Mouse (Mus musculus) limb, embryonic 12.5 days (tissue): ENCODE measurements around the gene Smtn. TPM values are rescaled to one million over a fixed set of nuclear protein-coding genes. Genes with fewer than 3 reads are reported as not detected.
A peak's percentile ranks its signal among the peaks of the same experiment; 100 is the strongest.

Experiments used
- ATAC-seq: fragments of 200-750 bp; cut with Nextera tagmentation; 2 replicates; pipeline ENCODE4 v1.8.0; 2017; ENCODE audit warnings: low read depth, moderate TSS enrichment; ENCODE audit not compliant: insufficient number of reproducible peaks, insufficient read depth, low FRiP score, low TSS enrichment
- H3K27ac ChIP-seq: fragments of 300-500 bp; sonication (generic); 2 replicates; pipeline ENCODE4 v1.5.1; 2016; ENCODE audit warnings: mild to moderate bottlenecking, moderate library complexity
- H3K27me3 ChIP-seq: fragments of 300-500 bp; sonication (generic); 2 replicates; pipeline ENCODE4 v1.6.1; 2016; ENCODE audit warnings: mild to moderate bottlenecking, moderate library complexity
- H3K36me3 ChIP-seq: fragments of 300-500 bp; sonication (generic); 2 replicates; pipeline ENCODE4 v1.6.1; 2016; ENCODE audit warnings: mild to moderate bottlenecking, moderate library complexity
- H3K4me1 ChIP-seq: fragments of 300-500 bp; sonication (generic); replicated peaks from 2 replicates; pipeline ENCODE4 v1.6.1; 2016
- H3K4me2 ChIP-seq: fragments of 300-500 bp; sonication (generic); 2 replicates; pipeline ENCODE4 v1.6.1; 2016; ENCODE audit warnings: mild to moderate bottlenecking, moderate library complexity
- H3K4me3 ChIP-seq: fragments of 300-500 bp; sonication (generic); replicated peaks from 2 replicates; pipeline ENCODE4 v1.5.1; 2016; ENCODE audit warnings: mild to moderate bottlenecking
- H3K9ac ChIP-seq: fragments of 300-500 bp; sonication (generic); replicated peaks from 2 replicates; pipeline ENCODE4 v1.6.1; 2016; ENCODE audit warnings: mild to moderate bottlenecking, moderate library complexity
- H3K9me3 ChIP-seq: fragments of 300-500 bp; sonication (generic); 2 replicates; pipeline ENCODE4 v1.6.1; 2016; ENCODE audit warnings: mild to moderate bottlenecking, moderate library complexity
- WGBS: fragments of 180-500 bp; shearing (Covaris S2); methylation state at CpG from one replicate; pipeline ENCODE4 v1.1.7; 2016; 5-methylcytosine and 5-hydroxymethylcytosine counted together
- polyA plus RNA-seq: library from polyadenylated mRNA; unstranded; fragments of >200 nt; fragmentation: Nextera tagmentation; extraction: Ambion mirVana; gene quantifications from 2 replicates; pipeline ENCODE4 v1.2.1, GENCODE M21; 2016

Smtn gene
- polyA plus RNA-seq, 1 experiment from 2014 or later = 46.4 TPM

DNA sequence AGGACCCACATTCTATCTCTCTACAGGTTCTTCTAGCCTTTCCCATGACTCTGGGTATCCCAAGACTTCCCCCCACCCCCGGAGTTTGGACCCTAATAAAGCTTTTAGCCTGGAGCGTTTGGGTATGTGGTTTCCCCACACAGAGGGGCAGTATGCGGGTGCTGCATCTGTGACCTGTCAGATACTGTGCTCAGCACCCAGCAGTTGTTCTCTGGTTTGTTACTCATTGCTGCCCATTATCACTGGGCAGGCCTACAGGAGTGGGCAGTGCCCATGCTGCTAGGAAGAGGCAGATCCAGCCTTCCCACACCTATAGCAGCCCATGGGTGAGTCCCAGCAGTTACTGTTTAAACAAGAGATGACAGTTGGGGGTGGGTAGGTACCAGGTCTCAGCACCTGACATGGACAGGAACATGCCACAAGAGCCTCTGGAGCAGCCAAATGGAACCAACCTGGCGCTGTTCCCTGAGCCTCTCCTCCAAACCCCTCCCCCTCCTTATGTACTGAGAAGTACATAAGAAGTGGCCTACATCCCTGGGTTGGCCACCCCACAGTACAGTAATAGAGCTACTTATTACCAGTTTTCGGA, 3.6 kb downstream of the Smtn start:
- Histone ChIP-seq H3K4me2 (peak overlapping the region; percentile 71), H3K9ac (no peak overlapping the region), H3K9me3 (no peaks in the 10 kb centered on the region), H3K36me3 (peaks cover 25% of the 10 kb centered on the region), H3K4me3 (peak overlapping the region; percentile 44; the same call in 1 of the 2 replicates), H3K27ac (no peak overlapping the region), H3K27me3 (no peaks in the 10 kb centered on the region), H3K4me1 (peaks cover 34% of the 10 kb centered on the region)
- 96% methylated on average over 5 of the region's 5 CpGs for WGBS
- ATAC-seq = no peak

DNA sequence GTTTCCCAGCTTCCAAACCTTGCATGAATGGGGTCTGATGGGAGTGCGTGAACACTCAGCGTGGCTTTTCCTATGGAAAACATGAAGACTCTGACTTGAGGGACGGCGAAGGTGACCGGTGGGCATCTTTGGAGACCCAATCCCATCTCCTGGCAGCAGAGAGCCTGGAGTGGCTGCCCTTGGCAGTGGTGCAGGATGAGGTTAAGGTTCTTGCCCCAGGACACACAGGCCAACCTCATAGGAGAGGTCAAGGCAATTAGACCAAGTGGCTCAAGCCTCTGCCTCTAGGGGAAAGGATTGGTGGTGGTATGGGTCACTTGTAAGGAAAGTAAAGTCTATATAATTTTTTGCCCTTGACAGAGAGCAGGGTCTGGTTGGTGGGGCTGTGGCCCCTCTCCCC, 4.3 kb downstream of the Smtn start:
- Histone ChIP-seq H3K4me2 (peak overlapping the region; percentile 71), H3K9ac (peak overlapping the region; percentile 71), H3K9me3 (no peaks in the 10 kb centered on the region), H3K36me3 (peaks cover 33% of the 10 kb centered on the region), H3K27ac (peak overlapping the region; percentile 94), H3K4me1 (peaks cover 34% of the 10 kb centered on the region), H3K4me3 (peak overlapping the region; percentile 44), H3K27me3 (no peaks in the 10 kb centered on the region)
- no peak for ATAC-seq
- 59% methylated on average over 5 of the region's 5 CpGs for WGBS

DNA sequence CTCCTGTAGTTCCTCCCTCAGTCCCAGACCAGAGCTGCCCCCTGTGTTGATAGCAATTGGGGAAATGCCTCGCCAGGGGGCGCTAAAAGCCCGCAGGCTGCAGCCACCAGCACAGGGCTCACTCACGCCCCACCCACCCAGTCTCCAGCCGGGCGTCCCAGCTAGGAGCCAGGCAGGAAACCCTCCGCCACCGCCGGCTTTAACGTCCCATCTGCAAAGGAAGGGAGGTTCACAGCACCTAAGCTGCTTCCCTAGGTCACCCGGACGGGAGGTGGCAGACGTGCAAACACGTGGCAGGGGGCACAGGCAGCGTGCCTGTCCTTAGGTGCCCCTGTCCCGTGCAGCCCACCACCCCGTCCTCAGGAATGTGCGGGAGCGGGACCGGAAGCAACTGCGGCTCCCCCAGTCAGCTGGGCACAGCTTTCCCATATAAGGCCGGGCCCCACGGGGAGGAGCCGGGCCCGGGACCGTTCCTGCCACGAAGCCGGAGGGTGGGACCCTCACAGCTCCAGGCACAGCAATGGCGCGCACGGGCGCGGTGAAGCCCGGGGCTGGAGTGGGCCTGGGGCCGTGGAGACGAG, 4.9 kb downstream of the Smtn start:
- Histone ChIP-seq H3K9me3 (no peaks in the 10 kb centered on the region), H3K36me3 (peaks cover 39% of the 10 kb centered on the region), H3K4me3 (peak overlapping the region; percentile 44), H3K4me2 (peak overlapping the region; percentile 71), H3K27ac (peak overlapping the region; percentile 94), H3K9ac (peak overlapping the region; percentile 71), H3K27me3 (no peaks in the 10 kb centered on the region), H3K4me1 (peaks cover 34% of the 10 kb centered on the region)
- ATAC-seq = peak; percentile 89
- WGBS = 0% methylated on average over 36 of the region's 36 CpGs

DNA sequence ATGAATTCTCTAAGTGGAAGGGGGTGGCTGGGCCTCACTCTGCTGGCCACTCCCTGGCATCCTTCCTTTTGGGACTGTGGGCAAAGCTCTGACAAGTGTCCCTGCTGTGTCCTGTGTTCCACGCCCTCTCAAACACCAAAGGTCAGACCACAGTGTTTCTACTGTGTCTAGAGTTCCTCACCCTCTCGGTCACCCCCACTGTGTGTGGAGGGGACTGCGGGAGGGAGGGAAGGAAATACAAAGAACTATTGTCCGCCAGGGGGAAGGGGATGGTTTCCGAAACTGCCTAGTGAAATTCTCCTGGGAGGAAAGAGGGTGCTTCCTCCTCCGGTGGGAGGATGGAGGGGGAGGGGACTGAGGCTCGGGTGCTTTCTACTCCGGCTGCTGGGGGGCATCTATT, 5.5 kb downstream of the Smtn start:
- peak overlapping the region; percentile 47; the same call in 1 of the 2 replicates for H3K9ac ChIP-seq
- no peak for ATAC-seq
- peaks cover 34% of the 10 kb centered on the region for H3K4me1 ChIP-seq
- H3K4me3 ChIP-seq = peak overlapping the region; percentile 44
- H3K4me2 ChIP-seq = peak overlapping the region; percentile 71
- peak overlapping the region; percentile 94; the same call in 1 of the 2 replicates for H3K27ac ChIP-seq
- no peaks in the 10 kb centered on the region for H3K27me3 ChIP-seq
- H3K9me3 ChIP-seq = no peaks in the 10 kb centered on the region
- 19% methylated on average over 8 of the region's 8 CpGs for WGBS
- peaks cover 44% of the 10 kb centered on the region for H3K36me3 ChIP-seq

DNA sequence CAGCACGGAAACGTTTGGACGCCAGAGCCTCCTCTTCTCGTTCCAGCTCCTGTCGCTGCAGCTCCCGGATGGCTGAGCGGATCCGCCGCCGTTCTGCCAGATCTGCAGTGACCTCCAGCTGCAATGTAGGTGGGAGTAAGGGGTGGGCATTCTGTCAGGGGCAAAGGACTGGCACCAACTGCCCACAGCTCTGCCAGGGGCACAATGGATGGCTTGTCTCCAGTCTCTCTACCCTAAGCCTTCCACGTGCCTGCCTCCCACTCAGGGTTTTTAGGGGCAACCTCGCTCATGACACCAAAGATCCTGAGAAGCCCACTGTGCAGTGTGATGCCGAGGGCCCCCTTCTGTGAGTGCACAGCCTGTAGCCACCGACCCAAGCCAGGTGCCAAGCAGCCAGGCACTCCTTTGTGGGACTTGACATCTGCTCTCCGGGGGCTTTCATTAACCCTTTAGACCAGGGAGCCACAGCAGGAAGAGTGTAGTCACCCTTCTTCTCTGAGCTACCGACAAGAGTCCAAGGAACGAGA, 6.9 kb downstream of the Smtn start:
- H3K9ac ChIP-seq = no peak overlapping the region

DNA sequence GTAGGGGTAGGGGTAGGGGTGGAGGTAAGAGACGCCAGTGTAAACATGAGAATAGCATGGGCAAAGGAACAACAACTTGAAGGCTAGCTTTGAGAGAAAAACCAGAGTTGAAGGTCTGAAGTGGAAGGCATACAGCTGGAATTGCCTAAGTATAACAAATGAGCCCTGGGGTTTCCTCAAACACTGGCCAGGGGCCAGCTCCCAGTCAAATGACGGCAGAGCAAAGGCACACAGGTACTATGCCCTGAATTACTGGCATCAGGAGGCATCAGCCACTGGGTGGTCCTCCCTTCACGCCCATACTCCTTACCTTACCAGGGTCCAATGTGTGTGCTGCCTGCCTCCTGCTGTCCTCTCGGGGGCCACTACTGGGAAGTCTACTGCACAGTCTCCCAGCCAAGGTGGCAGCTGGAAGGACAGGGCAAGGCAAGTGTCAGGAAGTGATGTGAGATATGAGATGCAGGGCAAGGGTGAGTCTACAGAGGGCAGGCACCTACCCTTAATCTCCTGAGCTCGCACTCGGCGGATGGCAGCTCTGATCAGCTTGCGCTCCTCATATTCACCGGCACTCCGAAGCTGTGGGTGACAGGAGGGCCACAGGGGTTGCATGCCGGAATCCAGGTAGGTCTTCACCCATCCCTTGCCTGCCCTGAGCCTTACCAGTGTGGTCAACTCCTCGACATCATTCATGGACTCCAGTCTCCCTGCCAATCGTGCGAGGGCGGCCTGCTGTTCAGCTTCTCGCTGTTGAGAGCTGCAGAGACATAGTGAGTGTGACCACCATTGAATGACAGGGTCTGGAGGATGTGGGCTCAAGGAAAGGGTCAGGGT, 8.1 kb downstream of the Smtn start:
- 89% methylated on average over 16 of the region's 16 CpGs for WGBS
- ATAC-seq = no peak
- Histone ChIP-seq H3K4me1 (peaks cover 22% of the 10 kb centered on the region), H3K27ac (no peak overlapping the region), H3K4me3 (no peak overlapping the region), H3K4me2 (no peak overlapping the region), H3K9ac (0 out of 2 replicates have a peak overlapping the region, but pooled peaks have one; percentile 4), H3K9me3 (no peaks in the 10 kb centered on the region), H3K36me3 (peaks cover 71% of the 10 kb centered on the region), H3K27me3 (no peaks in the 10 kb centered on the region)

More for the DNA sequence above, 6.9 kb downstream of the Smtn start:
- Histone ChIP-seq H3K27ac (no peak overlapping the region), H3K4me3 (no peak overlapping the region), H3K4me2 (no peak overlapping the region), H3K4me1 (peaks cover 31% of the 10 kb centered on the region), H3K36me3 (peaks cover 59% of the 10 kb centered on the region), H3K27me3 (no peaks in the 10 kb centered on the region), H3K9me3 (no peaks in the 10 kb centered on the region)
- WGBS = 87% methylated on average over 17 of the region's 17 CpGs
- no peak for ATAC-seq

DNA sequence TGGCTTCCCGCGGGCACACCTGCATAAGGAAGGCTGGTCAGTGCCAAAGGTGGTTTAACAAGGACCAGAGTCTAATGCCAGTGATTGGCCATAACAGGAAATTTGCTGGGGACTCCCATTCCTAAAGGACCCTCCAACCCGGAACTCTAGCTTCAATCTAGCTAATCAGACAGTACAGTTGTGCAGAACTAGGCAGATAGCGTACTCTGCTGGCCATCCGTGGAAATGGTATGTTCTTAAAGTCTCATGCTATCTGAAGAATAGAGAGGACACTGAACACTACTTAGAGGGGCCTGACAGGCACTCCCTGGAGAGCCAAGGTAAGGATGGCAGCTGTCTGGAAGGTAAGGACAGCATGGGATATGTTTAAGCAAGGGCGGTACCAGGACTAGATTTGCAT, 8.8 kb downstream of the Smtn start:
- 81% methylated on average over 6 of the region's 6 CpGs for WGBS
- ATAC-seq = no peak
- H3K36me3 ChIP-seq = peaks cover 74% of the 10 kb centered on the region

DNA sequence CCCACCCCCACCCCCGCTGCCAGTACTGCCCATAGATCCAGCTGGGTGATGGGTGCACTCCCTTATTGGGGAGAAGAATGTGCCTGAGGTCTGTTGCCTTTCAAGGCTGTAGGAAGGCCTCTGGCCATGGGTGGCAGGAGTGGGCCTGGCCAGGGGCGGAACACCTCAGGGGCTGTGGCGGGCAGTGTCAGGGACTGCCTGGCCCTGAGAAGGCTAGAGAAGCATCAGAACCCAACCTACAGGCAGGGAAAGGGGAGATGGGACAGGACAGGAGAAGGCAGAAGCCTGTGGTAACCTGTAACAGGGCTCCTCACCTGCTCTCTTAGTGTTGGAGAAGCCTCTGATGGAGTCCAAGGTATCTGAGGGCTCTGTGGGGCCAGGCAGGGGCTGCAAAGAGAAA, 9.7 kb downstream of the Smtn start:
- Histone ChIP-seq H3K27me3 (no peaks in the 10 kb centered on the region), H3K9ac (no peak overlapping the region), H3K4me3 (no peak overlapping the region), H3K27ac (no peak overlapping the region), H3K9me3 (no peaks in the 10 kb centered on the region), H3K4me1 (peaks cover 6% of the 10 kb centered on the region), H3K36me3 (peaks cover 83% of the 10 kb centered on the region), H3K4me2 (no peak overlapping the region)
- 93% methylated on average over 3 of the region's 3 CpGs for WGBS
- no peak for ATAC-seq

More for the DNA sequence above, 8.8 kb downstream of the Smtn start:
- Histone ChIP-seq H3K27me3 (no peaks in the 10 kb centered on the region), H3K4me2 (no peak overlapping the region), H3K4me3 (no peak overlapping the region), H3K9me3 (no peaks in the 10 kb centered on the region), H3K9ac (no peak overlapping the region), H3K27ac (no peak overlapping the region), H3K4me1 (peaks cover 15% of the 10 kb centered on the region)

DNA sequence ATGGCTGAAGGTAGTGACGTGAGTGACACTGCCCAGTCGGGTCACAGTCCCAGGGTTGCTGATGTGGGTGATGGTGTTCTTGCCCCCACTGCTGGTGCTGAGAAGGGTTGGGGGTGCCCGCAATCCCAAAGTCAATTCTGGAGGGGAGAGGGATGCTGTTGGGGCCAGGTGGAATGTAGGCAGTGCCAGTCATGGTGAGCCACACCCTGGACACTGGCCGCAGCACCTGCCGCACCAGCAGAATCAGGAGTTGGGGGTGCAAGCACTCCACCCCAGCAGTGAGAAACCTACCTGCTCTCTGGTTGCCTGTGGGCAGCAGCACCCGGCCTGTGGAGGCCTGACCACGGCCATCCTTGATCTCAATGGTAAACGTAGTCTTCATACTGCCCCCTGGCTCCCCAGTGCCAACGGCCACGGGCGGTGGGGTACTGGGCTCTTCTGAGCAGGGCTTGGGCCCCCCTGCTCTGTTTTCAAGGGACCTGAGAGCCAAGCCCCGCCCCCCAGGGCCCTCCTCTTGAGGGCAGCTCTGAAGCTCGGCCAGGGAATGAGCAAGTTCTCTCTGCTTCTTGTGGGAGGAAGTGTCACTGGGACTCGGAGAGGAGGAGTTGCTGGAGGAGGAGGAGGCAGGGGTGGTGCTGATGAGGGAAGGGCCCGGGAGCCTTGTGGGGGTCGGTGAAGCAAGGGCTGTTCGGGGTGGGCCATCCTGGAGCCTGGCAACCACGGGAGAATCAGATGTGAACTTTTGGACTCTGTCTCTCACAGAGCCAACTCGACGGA, 10.7 kb downstream of the Smtn start:
- Histone ChIP-seq H3K27me3 (no peaks in the 10 kb centered on the region), H3K4me3 (no peak overlapping the region), H3K4me2 (no peak overlapping the region), H3K36me3 (peaks cover 94% of the 10 kb centered on the region), H3K4me1 (no peaks in the 10 kb centered on the region; the same call in 1 of the 2 replicates), H3K9ac (no peak overlapping the region), H3K27ac (no peak overlapping the region), H3K9me3 (no peaks in the 10 kb centered on the region)
- ATAC-seq = no peak
- 80% methylated on average over 20 of the region's 20 CpGs for WGBS

DNA sequence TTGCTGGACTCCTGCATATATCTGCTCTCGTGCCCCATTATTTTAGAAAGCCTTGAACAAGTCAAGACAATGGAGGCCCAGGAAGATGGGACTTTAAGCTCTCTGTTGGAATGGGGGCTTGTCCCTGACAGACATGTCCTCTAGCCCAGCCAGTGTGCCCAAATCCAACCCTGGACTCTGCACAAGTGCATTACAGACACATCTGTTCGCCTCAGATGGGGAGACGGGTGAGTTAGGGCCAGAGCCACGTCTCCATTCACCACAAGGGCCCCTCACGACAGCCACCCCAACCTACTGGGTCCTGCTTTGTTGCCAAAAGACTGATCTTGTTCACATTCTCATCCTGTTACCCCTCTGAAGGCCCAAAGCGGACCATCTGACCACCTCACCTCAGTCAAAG, 12.2 kb downstream of the Smtn start:
- no peaks in the 10 kb centered on the region for H3K9me3 ChIP-seq
- H3K4me3 ChIP-seq = no peak overlapping the region
- ATAC-seq = no peak
- no peaks in the 10 kb centered on the region for H3K4me1 ChIP-seq
- H3K27me3 ChIP-seq = no peaks in the 10 kb centered on the region
- no peak overlapping the region for H3K4me2 ChIP-seq
- WGBS = 96% methylated on average over 6 of the region's 6 CpGs
- H3K9ac ChIP-seq = no peak overlapping the region
- H3K36me3 ChIP-seq = peaks cover 99% of the 10 kb centered on the region
- H3K27ac ChIP-seq = no peak overlapping the region
